Mouse (Mus musculus): Measurements from ENCODE around the gene Shisal1.

GRCm38 (mm10) chr15:84440820-84441219 is 6.1 kb downstream of the Shisal1 start:
- no peak for TF ChIP-seq POLR2A (IDR thresholded peaks at IDR 0.05; ENCODE audit: insufficient read depth, low read length)
- TF ChIP-seq CTCF (IDR thresholded peaks at IDR 0.05; ENCODE audit: low read depth, low read length) = no peak

All from ES-Bruce4 (cell line).